Mouse (Mus musculus): ENCODE data around the gene Klrb1f.
"Not testable (repeated sequence)": the region's sequence is repeated elsewhere in the genome, so short reads cannot be mapped to it uniquely, and the experiment has no call there.

Klrb1f gene

GRCm38 (mm10) chr6:129049596-129050251 lies 4.0 kb downstream of the Klrb1f start:
- DNase-seq: no peak

- DNase-seq: no peak
These were observed 5.4 kb downstream of the Klrb1f start for GRCm38 (mm10) chr6:129051086-129051485.

GRCm38 (mm10) chr6:129051731-129052130 lies 6.0 kb downstream of the Klrb1f start:
- no peak for DNase-seq

- no peak for DNase-seq
These were observed 10.5 kb downstream of the Klrb1f start for GRCm38 (mm10) chr6:129056237-129056636.

- DNase-seq: no peak
These were observed 12.3 kb downstream of the Klrb1f start for GRCm38 (mm10) chr6:129058013-129058412.

GRCm38 (mm10) chr6:129065407-129065806 lies 19.7 kb downstream of the Klrb1f start:
- no peak for DNase-seq

- DNase-seq: no peak
These were observed 20.2 kb downstream of the Klrb1f start for GRCm38 (mm10) chr6:129065857-129066256.

- DNase-seq: no peak
These were observed 20.8 kb downstream of the Klrb1f start for GRCm38 (mm10) chr6:129066530-129066929.

- DNase-seq: peak; percentile 35 to 47
These were observed 21.3 kb downstream of the Klrb1f start for GRCm38 (mm10) chr6:129066986-129067385.

GRCm38 (mm10) chr6:129085098-129085497 lies 39.4 kb downstream of the Klrb1f start:
- no peak for DNase-seq

- DNase-seq: not testable (repeated sequence)
These were observed 40.3 kb downstream of the Klrb1f start for GRCm38 (mm10) chr6:129086031-129086430.

GRCm38 (mm10) chr6:129088161-129088560 lies 42.5 kb downstream of the Klrb1f start:
- peak; percentile 45 to 47 for DNase-seq

GRCm38 (mm10) chr6:129088596-129088995 lies 42.9 kb downstream of the Klrb1f start:
- DNase-seq: not testable (repeated sequence)

GRCm38 (mm10) chr6:129095166-129095565 lies 49.5 kb downstream of the Klrb1f start:
- DNase-seq: peak; percentile 31 to 46

GRCm38 (mm10) chr6:129097929-129098328 lies 52.2 kb downstream of the Klrb1f start:
- no peak for DNase-seq

GRCm38 (mm10) chr6:129100794-129101193 lies 55.1 kb downstream of the Klrb1f start, which contains the start of gene Clec2e:
Gene Clec2e, minus strand, starts transcription at chr6:129100913.
- DNase-seq: not testable (repeated sequence)

GRCm38 (mm10) chr6:129101604-129102003 lies 55.9 kb downstream of the Klrb1f start:
- no peak for DNase-seq

- no peak for DNase-seq
These were observed 57.3 kb downstream of the Klrb1f start for GRCm38 (mm10) chr6:129102858-129103555.

All from cerebellum, postnatal 10 days (tissue).